ENCODE assay signal across 8 mouse cellular contexts in genomic region chr9:121937944-121938355, GRCm38 (mm10). TPM values are rescaled to one million over a fixed set of nuclear protein-coding genes. Genes with fewer than 3 reads are reported as not detected.
DNase-seq lines count a peak whose midpoint lies in the region; ATAC-seq and TF ChIP-seq lines count a peak whose summit lies in the region.

No protein-coding gene starts in this region.

- no peaks in the 10 kb centered on the region for H3K27me3 ChIP-seq in testis, adult 2 months (ENCODE audit: control insufficient read depth, insufficient read depth, low read length)
- H3K27me3 ChIP-seq in hindbrain, embryonic 15.5 days, result no peaks in the 10 kb centered on the region
- H3K27me3 ChIP-seq in midbrain, embryonic 14.5 days (ENCODE audit: control insufficient read depth, insufficient read depth, low read length), result no peaks in the 10 kb centered on the region

- ATAC-seq in hindbrain, embryonic 15.5 days (ENCODE audit: low FRiP score, low read depth), result peak; percentile 69
- peak; percentile 53; the same call in 1 of the 2 replicates for ATAC-seq in midbrain, embryonic 14.5 days (ENCODE audit: low FRiP score, low TSS enrichment)

- 46% methylated on average over 21 of the region's 21 CpGs for WGBS in hindbrain, embryonic 15.5 days
- 57% methylated on average over 21 of the region's 21 CpGs for WGBS in midbrain, embryonic 14.5 days

- peak; percentile 18 to 21 for DNase-seq in cerebellum, adult 18-20 months
- DNase-seq in cerebellum, adult 9-10 months, result no peak
- no peak for DNase-seq in testis, postnatal 10 days (ENCODE audit: low spot score)
- DNase-seq in midbrain, embryonic 14.5 days, result peak; percentile 76
- no peak for DNase-seq in left cerebral cortex, adult 9 months (ENCODE audit: low spot score in 2 of 2)
- no peak for DNase-seq in urinary bladder, postnatal 10 days (ENCODE audit: low spot score)

- no peak for TF ChIP-seq CTCF in testis, adult 2 months (IDR thresholded peaks at IDR 0.05; ENCODE audit: control insufficient read depth, insufficient read depth, insufficient replicate concordance, low read depth, low read length)

- H3K36me3 ChIP-seq in testis, adult 2 months (ENCODE audit: control insufficient read depth, insufficient read depth, low read length), result no peaks in the 10 kb centered on the region; the same call in 1 of the 2 replicates
- H3K36me3 ChIP-seq in hindbrain, embryonic 15.5 days, result no peaks in the 10 kb centered on the region
- no peaks in the 10 kb centered on the region for H3K36me3 ChIP-seq in midbrain, embryonic 14.5 days (ENCODE audit: control insufficient read depth, insufficient read depth, low read length)

- H3K4me3 ChIP-seq in testis, adult 2 months (ENCODE audit: control insufficient read depth, low read depth, low read length), result peak overlapping the region; percentile 95
- H3K4me3 ChIP-seq in hindbrain, embryonic 15.5 days, result peak overlapping the region; percentile 43
- H3K4me3 ChIP-seq in midbrain, embryonic 14.5 days (replicated peaks; ENCODE audit: low read depth, low read length), result peak overlapping the region; percentile 37

- H3K27ac ChIP-seq in testis, adult 2 months (ENCODE audit: control insufficient read depth, insufficient read depth, low read depth, low read length), result peak overlapping the region; percentile 90
- H3K27ac ChIP-seq in hindbrain, embryonic 15.5 days (replicated peaks), result peak overlapping the region; percentile 74
- H3K27ac ChIP-seq in midbrain, embryonic 14.5 days (replicated peaks; ENCODE audit: low read depth, low read length), result peak overlapping the region; percentile 75

- peak; percentile 90 for TF ChIP-seq POLR2A in testis, adult 2 months (IDR thresholded peaks at IDR 0.05; ENCODE audit: control insufficient read depth, low read depth, low read length)

- peaks cover 12% of the 10 kb centered on the region for H3K4me1 ChIP-seq in testis, adult 2 months (ENCODE audit: control insufficient read depth, insufficient read depth, low read length)
- H3K4me1 ChIP-seq in hindbrain, embryonic 15.5 days (replicated peaks), result no peaks in the 10 kb centered on the region
- H3K4me1 ChIP-seq in midbrain, embryonic 14.5 days (ENCODE audit: control insufficient read depth, insufficient read depth, low read length), result no peaks in the 10 kb centered on the region

- H3K9me3 ChIP-seq in hindbrain, embryonic 15.5 days, result no peaks in the 10 kb centered on the region
- H3K9me3 ChIP-seq in midbrain, embryonic 14.5 days (ENCODE audit: control insufficient read depth, low read length), result no peaks in the 10 kb centered on the region

- peak overlapping the region; percentile 50 for H3K4me2 ChIP-seq in hindbrain, embryonic 15.5 days
- H3K4me2 ChIP-seq in midbrain, embryonic 14.5 days (ENCODE audit: low read length), result peak overlapping the region; percentile 45

- H3K9ac ChIP-seq in hindbrain, embryonic 15.5 days, result peak overlapping the region; percentile 35; the same call in 1 of the 2 replicates
- peak overlapping the region; percentile 43 for H3K9ac ChIP-seq in midbrain, embryonic 14.5 days (replicated peaks; ENCODE audit: low read length)

RNA-seq across cellular contexts. Expression of gene Fam198a, which starts 12.8 kb away (rescaled TPM):
- 0.54 and 0.70 TPM in 2 replicates for polyA plus RNA-seq in testis, adult 2 months (2012; rRNA removed)
- polyA plus RNA-seq in hindbrain, embryonic 15.5 days (2015; fragmentation: Nextera tagmentation; extraction: Ambion mirVana), result 1.8 and 2.1 TPM in 2 replicates
- 0.80 and 0.81 TPM in 2 replicates for polyA plus RNA-seq in midbrain, embryonic 14.5 days (2014; fragmentation: Nextera tagmentation; extraction: Ambion mirVana)

RNA-seq across cellular contexts. Expression of gene Cyp8b1, which starts 21.8 kb away (rescaled TPM):
- not detected in 2 replicates for polyA plus RNA-seq in testis, adult 2 months (2012; rRNA removed)
- not detected in 2 replicates for polyA plus RNA-seq in hindbrain, embryonic 15.5 days (2015; fragmentation: Nextera tagmentation; extraction: Ambion mirVana)
- polyA plus RNA-seq in midbrain, embryonic 14.5 days (2014; fragmentation: Nextera tagmentation; extraction: Ambion mirVana), result not detected in 2 replicates

RNA-seq across cellular contexts. Expression of gene Ackr2, which starts 39.8 kb away (rescaled TPM):
- 0.32 and 0.59 TPM in 2 replicates for polyA plus RNA-seq in testis, adult 2 months (2012; rRNA removed)
- polyA plus RNA-seq in hindbrain, embryonic 15.5 days (2015; fragmentation: Nextera tagmentation; extraction: Ambion mirVana), result 2.9 and 3.0 TPM in 2 replicates
- 3.2 and 4.5 TPM in 2 replicates for polyA plus RNA-seq in midbrain, embryonic 14.5 days (2014; fragmentation: Nextera tagmentation; extraction: Ambion mirVana)

RNA-seq across cellular contexts. Expression of gene Pomgnt2, which starts 59.0 kb away (rescaled TPM):
- polyA plus RNA-seq in testis, adult 2 months (2012; rRNA removed), result 6.2 and 8.7 TPM in 2 replicates
- polyA plus RNA-seq in hindbrain, embryonic 15.5 days (2015; fragmentation: Nextera tagmentation; extraction: Ambion mirVana), result 36.1 and 36.2 TPM in 2 replicates
- polyA plus RNA-seq in midbrain, embryonic 14.5 days (2014; fragmentation: Nextera tagmentation; extraction: Ambion mirVana), result 22.4 and 23.0 TPM in 2 replicates

Comparison
In these comparisons a context has a peak if more than half of its experiments do, and no peak if none do; other contexts are left out.
1. DNase-seq: peak in cerebellum, adult 18-20 months (2 of 2) and midbrain, embryonic 14.5 days (single experiment); none in cerebellum, adult 9-10 months (single experiment), testis, postnatal 10 days (single experiment), left cerebral cortex, adult 9 months (0 of 2) and urinary bladder, postnatal 10 days (single experiment).
2. H3K4me3 ChIP-seq: peak in every context shown above with its lines; median percentile 95 in testis, adult 2 months; 43 in hindbrain, embryonic 15.5 days; 37 in midbrain, embryonic 14.5 days.
3. Peak in every context shown above with its lines, with median percentiles within 50 percentile points of each other: H3K27ac ChIP-seq.